Mouse (Mus musculus) G1E (cell line): ENCODE data around the gene Podxl.

ENCODE experiments used
- CTCF ChIP-seq: IDR thresholded peaks from 2 replicates; pipeline ENCODE4 v1.5.1; 2012; ENCODE audit warnings: low read depth, low read length, inconsistent platforms, mixed read lengths
- GATA1 ChIP-seq: IDR thresholded peaks from 2 replicates; pipeline ENCODE4 v1.6.1; 2012; ENCODE audit warnings: borderline replicate concordance, low read length, inconsistent platforms, mixed read lengths
- GATA2 ChIP-seq: IDR thresholded peaks from 2 replicates; pipeline ENCODE4 v1.6.1; 2012; ENCODE audit warnings: low read depth, low read length, inconsistent platforms, borderline replicate concordance
- TAL1 ChIP-seq: conservative IDR thresholded peaks from 2 replicates; pipeline ENCODE4 v1.6.1; 2012; ENCODE audit warnings: low read depth, low read length, inconsistent platforms, mixed read lengths

GRCm38 (mm10) chr6:31534705-31535104 is 29.1 kb downstream of the Podxl start:
- no peak for TF ChIP-seq CTCF
- TF ChIP-seq GATA1, result no peak
- no peak for TF ChIP-seq GATA2
- TF ChIP-seq TAL1, result no peak
